Mouse (Mus musculus): Measurements from ENCODE around the gene Fat4.

- no peak for TF ChIP-seq POLR2A (IDR thresholded peaks at IDR 0.05; ENCODE audit: control insufficient read depth, low read depth, low read length)
- TF ChIP-seq CTCF (IDR thresholded peaks at IDR 0.05; ENCODE audit: control insufficient read depth, insufficient read depth, insufficient replicate concordance, low read depth, low read length) = no peak
Observed at GRCm38 (mm10) chr3:38883676-38884075, 3.1 kb upstream of the Fat4 start.
